Mouse (Mus musculus) A20 (cell line): ENCODE data around the gene March6.

Experiments
- DNase-seq: peaks from one replicate; pipeline ENCODE4 v3.0.0-alpha.2; 2011; ENCODE audit warnings: low read depth, low spot score

Gene March6

GRCm38 (mm10) chr15:31454096-31454860 lies 76.6 kb downstream of the March6 start:
- no peak for DNase-seq

- peak; percentile 95 for DNase-seq
These were observed 77.5 kb downstream of the March6 start, which contains the start of gene Ropn1l for GRCm38 (mm10) chr15:31453098-31453916. TSS of gene Ropn1l (minus strand) at chr15:31453737.

- peak; percentile 52 for DNase-seq
These were observed 78.3 kb downstream of the March6 start for GRCm38 (mm10) chr15:31452336-31453097.

DNA sequence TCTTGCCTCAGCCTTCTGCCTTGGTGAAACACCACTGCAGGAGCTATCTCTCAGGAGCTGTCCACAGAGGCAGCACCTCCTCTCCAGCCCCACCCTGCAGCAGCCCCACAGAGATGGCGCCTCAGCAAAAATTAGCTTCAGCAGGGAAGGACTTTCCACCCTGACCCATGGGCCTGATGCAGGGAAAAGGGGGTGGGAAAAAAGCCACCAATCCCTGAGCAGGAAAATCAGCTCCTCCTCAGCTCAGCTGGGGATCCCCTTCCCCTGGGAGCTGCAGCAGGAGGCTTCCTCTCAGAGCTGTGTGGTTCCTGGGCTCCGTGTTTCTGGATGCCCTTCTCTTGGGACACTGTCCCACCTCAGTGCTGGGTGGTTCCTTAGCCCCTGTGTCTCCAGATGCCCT lies 81.1 kb downstream of the March6 start:
- DNase-seq: no peak

- peak; percentile 68 for DNase-seq
These were observed 83.7 kb downstream of the March6 start for GRCm38 (mm10) chr15:31447121-31447520.

- no peak for DNase-seq
These were observed 88.2 kb downstream of the March6 start for GRCm38 (mm10) chr15:31442698-31443097.

GRCm38 (mm10) chr15:31441996-31442395 lies 88.9 kb downstream of the March6 start:
- no peak for DNase-seq

- DNase-seq: no peak
These were observed 94.0 kb downstream of the March6 start for GRCm38 (mm10) chr15:31436811-31437210.

DNA sequence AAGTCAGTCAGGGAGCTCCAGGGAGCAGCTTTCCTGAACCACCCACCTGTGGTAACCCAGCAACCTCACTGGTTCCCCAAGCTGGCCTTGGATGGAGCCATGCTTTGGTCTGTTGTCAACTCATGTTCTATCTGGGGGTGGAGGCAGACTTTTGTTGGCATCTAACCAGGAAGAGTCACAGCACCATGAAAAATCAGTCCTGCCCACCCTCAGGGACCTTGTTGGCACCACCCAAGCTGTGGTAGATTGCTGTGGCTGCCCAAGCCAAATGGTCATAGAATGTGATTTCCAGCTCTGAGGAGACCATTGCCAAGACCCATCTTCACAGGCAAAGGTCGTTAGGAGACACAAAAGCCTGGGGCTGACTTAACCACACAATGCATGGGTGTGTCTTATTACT lies 94.8 kb downstream of the March6 start:
- DNase-seq: no peak

- no peak for DNase-seq
These were observed 97.1 kb downstream of the March6 start for GRCm38 (mm10) chr15:31433768-31434167.

DNA sequence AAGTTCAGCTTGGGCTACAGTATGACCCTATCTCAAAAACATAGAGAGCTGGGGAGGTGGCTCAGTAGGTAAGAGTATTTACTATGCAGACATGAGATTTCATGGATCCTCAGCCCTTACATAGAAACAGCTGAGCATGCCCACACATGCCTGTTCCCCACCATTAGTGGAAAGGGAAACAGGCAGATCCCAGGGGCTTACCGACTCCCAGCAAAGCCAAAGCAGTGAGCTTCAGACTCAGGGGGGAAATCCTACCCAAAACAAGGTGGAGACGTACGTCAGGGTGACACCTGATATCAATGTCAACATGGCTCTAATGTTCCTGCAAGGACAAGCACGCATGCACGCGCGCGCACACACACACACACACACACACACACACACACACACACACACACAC lies 99.0 kb downstream of the March6 start:
- DNase-seq: no peak

DNA sequence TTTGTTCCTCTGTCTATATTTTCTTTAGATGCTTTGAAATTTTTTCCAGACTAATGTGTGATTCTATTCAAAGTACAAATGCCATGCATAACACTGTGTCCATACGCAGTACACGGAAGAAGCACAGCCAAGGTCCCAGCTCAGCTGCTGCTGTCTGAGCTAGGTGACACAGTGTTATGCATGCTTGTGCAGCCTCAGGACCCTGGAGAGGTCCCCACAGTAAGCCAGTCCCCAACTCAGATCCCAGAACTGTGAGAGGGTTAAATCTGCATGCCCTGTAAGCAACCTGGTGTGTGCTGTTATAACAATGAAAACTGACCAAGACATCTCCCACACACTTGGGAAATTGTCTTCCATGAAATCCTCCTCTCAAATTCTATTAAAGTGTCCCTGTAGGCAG lies 100.8 kb downstream of the March6 start:
- no peak for DNase-seq

DNA sequence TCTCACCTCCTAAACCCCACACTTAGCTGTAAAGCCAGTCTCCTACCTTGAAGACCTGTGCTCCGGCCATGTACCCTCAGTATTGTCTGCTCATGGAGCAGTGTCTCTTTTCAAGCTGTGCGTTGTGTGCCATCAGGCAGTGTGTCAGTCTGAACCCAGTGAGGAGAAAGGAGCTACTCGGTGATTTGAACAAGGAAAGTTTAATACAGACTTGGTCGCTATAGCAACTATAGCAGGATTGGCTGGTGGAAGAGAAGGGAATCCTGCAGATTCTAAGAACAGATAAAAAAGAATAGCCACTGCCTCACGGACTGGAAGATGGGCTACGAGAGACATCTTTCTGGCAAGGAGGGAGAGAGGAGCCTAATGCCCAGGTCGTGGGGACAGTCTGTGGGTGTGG lies 101.4 kb downstream of the March6 start:
- DNase-seq: no peak

DNA sequence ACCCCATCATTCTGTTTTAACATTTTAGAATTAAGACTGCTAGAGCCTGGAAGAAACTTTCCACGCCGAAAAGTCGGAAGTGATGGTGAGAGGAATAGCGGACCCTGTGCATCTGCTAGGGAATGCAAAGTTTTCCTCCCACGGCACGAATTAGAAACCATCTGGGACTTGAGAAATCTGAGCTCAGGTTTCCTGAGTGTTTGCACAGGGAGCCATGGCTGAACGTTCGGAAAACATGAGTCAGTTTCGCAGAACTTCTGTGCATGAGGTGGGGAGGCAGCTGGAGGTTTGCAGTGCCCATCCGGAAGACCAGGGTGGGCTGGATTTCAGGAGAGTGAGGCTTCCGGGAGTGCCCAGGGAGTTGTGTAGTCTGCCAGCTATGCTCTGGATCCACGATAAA lies 102.3 kb downstream of the March6 start:
- no peak for DNase-seq

DNA sequence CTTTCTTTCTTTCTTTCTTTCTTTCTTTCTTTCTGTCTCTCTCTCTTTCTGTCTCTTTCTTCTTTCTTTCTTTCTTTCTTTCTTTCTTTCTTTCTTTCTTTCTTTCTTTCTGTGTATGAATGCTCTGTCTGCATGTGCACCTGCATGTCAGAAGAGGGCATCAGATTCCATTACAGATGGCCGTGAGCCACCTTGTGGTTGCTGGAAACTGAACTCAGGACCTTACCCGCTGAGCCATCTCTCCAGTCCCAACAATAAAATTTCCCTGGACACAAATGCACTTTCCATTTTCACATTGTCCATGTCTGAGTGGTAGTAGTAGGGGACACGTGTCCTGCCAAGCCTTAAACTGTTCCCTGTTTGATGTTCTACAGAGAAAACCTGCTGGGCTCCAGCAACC lies 103.5 kb downstream of the March6 start:
- no peak for DNase-seq

GRCm38 (mm10) chr15:31426066-31426706 lies 104.7 kb downstream of the March6 start:
- peak; percentile 77 for DNase-seq

DNA sequence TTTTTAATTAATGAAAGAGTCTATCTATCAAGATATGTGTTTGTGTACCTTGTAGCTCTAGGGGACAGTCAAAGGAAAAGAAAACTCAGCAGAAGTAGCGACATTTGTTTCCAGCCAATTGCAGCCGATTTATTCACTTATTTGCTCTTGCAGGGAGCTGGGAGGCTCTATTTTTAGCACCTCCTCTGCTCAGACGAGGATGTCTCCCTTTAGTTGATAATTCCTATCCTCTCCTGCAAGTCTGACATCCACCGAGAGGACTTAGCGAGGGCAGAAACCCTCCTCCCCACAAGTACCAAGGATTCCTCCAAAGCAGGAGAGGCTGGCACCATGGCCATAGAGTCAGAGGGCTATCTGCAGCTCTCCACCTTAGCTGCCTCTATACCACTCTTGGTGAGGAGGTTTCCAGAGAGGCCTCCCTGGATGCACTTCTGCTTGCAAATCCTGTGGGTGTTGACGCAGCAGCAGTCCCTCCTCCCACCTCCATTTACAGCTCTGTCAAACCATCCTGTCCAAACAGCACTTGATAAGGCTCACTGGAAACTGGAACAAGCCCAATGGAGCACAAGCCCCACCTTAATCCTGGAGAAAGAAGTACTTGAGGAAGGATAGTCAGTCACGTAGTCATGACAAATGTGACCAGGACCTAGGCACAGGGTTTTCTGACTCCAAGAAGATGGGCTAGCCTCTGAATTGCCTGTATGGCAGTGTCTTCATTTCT lies 108.0 kb downstream of the March6 start:
- DNase-seq: no peak

- DNase-seq: peak; percentile 83
These were observed 111.8 kb downstream of the March6 start for GRCm38 (mm10) chr15:31419037-31419436.

DNA sequence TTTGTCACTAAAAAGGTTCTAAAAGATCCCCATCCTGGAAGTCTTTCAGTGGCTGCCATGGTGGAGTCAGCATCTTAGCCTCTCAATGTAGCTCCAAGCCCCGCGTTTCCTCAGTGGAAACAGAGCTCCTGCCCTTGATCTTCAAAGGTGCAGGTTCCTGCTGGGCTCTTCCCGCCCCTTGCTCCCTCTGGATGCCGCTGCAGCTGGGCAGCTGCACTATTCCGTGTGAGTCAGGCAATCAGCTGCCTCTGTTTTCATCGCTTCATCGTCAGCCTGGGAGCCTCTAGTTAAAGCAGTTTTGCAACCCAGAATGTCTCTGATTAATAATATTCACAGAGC lies 112.2 kb downstream of the March6 start:
- no peak for DNase-seq

GRCm38 (mm10) chr15:31417796-31418685 lies 112.8 kb downstream of the March6 start:
- peak; percentile 86 for DNase-seq
